Mouse (Mus musculus) cerebellum, adult 8-10 months (tissue): ENCODE data around the gene Zar1.
"Not testable (repeated sequence)": the region's sequence is repeated elsewhere in the genome, so short reads cannot be mapped to it uniquely, and the experiment has no call there.

Source experiments
- DNase-seq: peaks from one replicate; pipeline ENCODE4 v3.0.0; 2022

Gene Zar1

GRCm38 (mm10) chr5:72580970-72581332 lies at the start of gene Zar1:
Gene Zar1, minus strand, starts transcription at chr5:72581254.
- not testable (repeated sequence) for DNase-seq

- DNase-seq, result no peak
These were observed 49.0 kb upstream of the Zar1 start for GRCm38 (mm10) chr5:72630026-72630425.

GRCm38 (mm10) chr5:72621022-72621421 lies 40.0 kb upstream of the Zar1 start:
- no peak for DNase-seq

GRCm38 (mm10) chr5:72617413-72617812 lies 36.4 kb upstream of the Zar1 start:
- no peak for DNase-seq

GRCm38 (mm10) chr5:72603138-72603537 lies 22.1 kb upstream of the Zar1 start:
- DNase-seq, result no peak

GRCm38 (mm10) chr5:72601006-72601405 lies 20.0 kb upstream of the Zar1 start:
- DNase-seq, result no peak

- DNase-seq, result no peak
These were observed 6.2 kb upstream of the Zar1 start, which contains the start of gene Gm5868 for GRCm38 (mm10) chr5:72587192-72587681. Gene Gm5868, minus strand, starts transcription at chr5:72587551.

- DNase-seq, result not testable (repeated sequence)
These were observed 5.7 kb upstream of the Zar1 start for GRCm38 (mm10) chr5:72586667-72587191.

GRCm38 (mm10) chr5:72586122-72586521 lies 5.1 kb upstream of the Zar1 start:
- DNase-seq, result not testable (repeated sequence)

- DNase-seq, result not testable (repeated sequence)
These were observed 725 bp downstream of the Zar1 start for GRCm38 (mm10) chr5:72580088-72580969.

- DNase-seq, result not testable (repeated sequence)
These were observed 1.5 kb downstream of the Zar1 start for GRCm38 (mm10) chr5:72579599-72579998.

- no peak for DNase-seq
These were observed 15.4 kb downstream of the Zar1 start for GRCm38 (mm10) chr5:72565621-72566020.

- DNase-seq, result not testable (repeated sequence)
These were observed 17.9 kb downstream of the Zar1 start for GRCm38 (mm10) chr5:72563183-72563582.

GRCm38 (mm10) chr5:72560976-72561628 lies 20.0 kb downstream of the Zar1 start:
- no peak for DNase-seq

GRCm38 (mm10) chr5:72559544-72560049 lies 21.5 kb downstream of the Zar1 start, which contains the start of gene Nfxl1:
Gene Nfxl1, minus strand, starts transcription at chr5:72559684.
- peak; percentile 96 for DNase-seq

GRCm38 (mm10) chr5:72558716-72559526 lies 22.1 kb downstream of the Zar1 start:
- DNase-seq, result no peak

GRCm38 (mm10) chr5:72556245-72556644 lies 24.8 kb downstream of the Zar1 start:
- no peak for DNase-seq

GRCm38 (mm10) chr5:72551209-72551608 lies 29.8 kb downstream of the Zar1 start:
- no peak for DNase-seq

GRCm38 (mm10) chr5:72528896-72529295 lies 52.2 kb downstream of the Zar1 start:
- DNase-seq, result no peak
